Mouse (Mus musculus) gastrocnemius, postnatal 36 days (tissue): ENCODE data around the gene Krtap26-1. TPM values are rescaled to one million over a fixed set of nuclear protein-coding genes. Genes with fewer than 3 reads are reported as not detected.

Source experiments
- DNase-seq, 2 experiments: peaks; one replicate each; pipeline ENCODE4 v3.0.0; 2022
- intact Hi-C: fragments of 180-260 bp; cut with DNase I; formaldehyde crosslinking; loops from one replicate; pipeline ENCODE4 v1.15.1; 2025
- long read RNA-seq, 2 experiments: library from polyadenylated mRNA; stranded (forward); transcript quantifications; one replicate each; pipeline ENCODE4 v2.0.0; 2021
- total RNA-seq, 2 experiments: library from RNA; stranded (reverse); gene quantifications; 2 replicates each; pipeline ENCODE4 v1.2.3; 2021

Krtap26-1 gene
- total RNA-seq = not detected
- long read RNA-seq, experiment 1 = 0 reads
- long read RNA-seq, experiment 2 = 0 reads

DNA sequence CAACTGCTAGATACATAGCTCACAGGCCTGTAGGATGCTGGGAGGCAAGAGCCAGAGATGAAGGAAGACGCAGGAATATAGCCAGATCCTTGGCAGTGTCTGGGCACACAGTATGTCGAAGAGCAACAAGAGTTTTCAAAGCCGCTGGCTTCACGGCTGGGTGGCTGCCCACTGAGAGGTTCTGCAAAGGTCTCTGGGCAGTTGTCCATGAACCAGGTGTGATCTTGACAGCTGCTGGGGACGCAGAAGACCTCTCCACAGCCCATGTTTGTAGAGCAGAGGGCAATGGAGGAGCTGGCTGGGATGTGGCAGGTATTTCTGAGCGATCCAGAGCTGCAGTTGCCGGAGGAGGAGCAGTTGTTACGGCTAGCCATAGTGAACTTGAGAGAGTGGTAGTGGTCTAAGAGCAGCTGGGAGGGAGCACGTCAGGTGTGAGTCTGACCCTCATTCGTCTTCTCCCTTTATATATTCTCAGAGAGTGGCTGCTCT is at the start of gene Krtap26-1:
Krtap26-1 (minus strand) TSS at position 439 of the 489 bp plus-strand sequence.
- no peak for DNase-seq
- intact Hi-C loops = no loop called here

DNA sequence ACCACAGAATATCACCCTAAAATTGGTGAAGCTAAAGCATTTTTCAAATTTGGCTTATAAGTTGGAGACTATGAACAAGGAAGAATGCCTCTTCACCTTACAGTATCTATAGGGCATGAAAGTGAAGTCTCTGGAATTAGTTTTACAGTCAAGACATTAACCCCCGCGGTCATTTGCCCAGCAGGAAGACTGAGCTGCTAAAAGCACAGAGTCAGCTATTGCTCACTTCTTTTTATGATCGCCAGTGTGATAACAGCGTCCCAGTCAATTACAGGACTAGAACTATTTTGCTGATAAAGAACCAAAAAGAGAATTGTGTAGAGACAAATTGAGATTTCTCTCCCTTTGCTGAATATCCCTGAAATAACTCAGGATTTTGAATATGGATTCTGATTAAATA is 48.7 kb upstream of the Krtap26-1 start:
- intact Hi-C loops = no loop called here
- DNase-seq = no peak

DNA sequence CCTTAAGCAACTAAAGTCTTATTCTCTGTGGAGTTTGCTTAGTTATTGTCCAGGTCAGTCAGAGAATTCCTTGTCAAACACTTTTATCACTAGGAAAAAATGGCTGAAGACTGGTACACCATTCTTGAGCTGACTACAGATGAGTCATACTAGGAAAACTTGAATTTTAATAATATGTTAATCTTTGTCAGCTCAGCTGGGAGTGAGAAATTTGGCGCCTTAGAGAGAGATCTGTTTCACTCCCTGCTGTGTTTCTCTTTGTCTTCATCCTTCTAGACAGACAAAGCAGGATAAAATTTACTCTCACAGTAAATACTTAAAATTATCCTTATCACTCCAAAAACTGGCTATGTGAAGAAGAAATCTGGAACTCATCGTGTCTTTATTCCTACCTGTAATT is 33.7 kb upstream of the Krtap26-1 start:
- no peak for DNase-seq
- intact Hi-C loops = no loop called here

DNA sequence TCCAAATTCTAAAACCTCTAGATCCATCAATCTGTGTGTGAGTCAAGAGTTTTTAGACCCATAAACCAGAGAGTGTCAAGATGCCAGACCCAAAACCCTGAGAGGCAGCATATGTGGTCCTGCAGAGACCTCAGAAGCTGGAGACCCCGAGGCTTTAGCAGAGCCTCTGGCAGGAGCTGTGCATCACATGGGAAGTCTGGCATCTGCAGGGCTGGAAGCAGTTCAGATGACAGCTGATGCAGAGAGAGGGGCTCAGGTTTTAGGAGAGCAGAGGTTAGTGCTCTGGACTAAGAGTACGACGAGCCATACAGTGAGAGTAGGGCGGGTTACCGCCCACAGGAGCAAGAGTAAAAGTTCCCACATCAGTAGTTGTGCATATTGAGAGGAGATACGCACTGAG is 31.5 kb upstream of the Krtap26-1 start:
- no peak for DNase-seq
- intact Hi-C loops = no loop called here

DNA sequence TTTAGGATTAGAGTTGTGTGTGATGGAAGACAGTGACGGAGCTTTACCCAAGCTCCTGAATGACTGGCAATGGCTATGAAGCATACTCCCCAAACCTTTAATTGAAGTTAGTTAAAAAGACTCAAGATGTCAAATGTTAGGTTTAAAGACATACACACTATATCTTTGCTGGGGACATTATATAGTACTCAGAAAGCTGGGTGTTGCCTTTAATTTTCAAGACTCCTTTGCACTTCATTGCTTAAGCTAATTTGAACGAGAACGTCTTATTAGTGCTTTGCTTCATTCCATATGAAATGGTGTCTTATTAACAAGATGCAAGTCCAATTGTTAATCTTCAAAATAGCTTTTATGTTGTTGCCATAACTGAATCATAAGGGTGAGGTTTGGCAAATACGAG is 24.0 kb upstream of the Krtap26-1 start, which contains the start of gene Krtap27-1:
Krtap27-1 (minus strand) TSS at position 101 of the 400 bp plus-strand sequence.
- intact Hi-C loops = no loop called here
- DNase-seq = no peak

DNA sequence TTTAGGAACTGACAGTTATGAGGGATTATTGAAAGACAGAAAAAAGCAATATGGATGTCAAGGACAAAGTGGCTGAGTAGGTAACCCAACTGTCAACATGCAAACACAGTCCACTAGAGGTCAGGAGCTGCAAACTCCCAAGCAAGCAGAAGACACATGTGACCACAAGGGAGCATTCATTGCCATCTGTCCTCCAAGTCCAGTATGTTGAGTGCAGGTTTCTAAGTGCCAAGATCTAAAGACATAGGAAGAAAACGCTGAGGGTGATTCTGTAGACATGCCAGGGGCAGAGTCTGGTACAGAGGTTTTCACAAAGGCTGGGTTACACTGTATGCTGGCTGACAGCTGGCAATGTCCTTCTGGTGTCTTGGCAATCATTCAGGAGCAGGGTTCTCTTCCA is 9.8 kb upstream of the Krtap26-1 start:
- no peak for DNase-seq
- intact Hi-C loops = loop anchor here (5.0 kb wide), 2 partner anchors 165 to 195 kb away; partner anchors contain the start of gene Krtap15

DNA sequence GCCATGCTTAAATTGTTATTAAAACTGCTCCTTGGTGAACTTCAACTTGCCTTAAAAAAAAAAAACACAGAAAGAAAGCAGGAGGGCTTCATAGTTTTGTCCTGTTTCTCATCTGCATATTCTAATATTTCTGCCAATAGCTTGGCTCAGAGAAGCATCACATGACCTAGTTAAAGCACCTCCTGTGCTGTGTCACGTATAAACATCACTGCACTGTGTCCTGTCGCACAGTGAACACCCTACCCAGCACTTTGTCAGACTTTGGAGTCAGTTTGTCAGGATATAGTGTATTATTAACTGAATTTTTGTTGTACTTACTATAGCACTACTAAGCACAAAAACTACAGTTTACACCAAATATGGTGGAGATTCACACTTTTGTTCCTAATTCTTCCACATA is 4.4 kb upstream of the Krtap26-1 start:
- intact Hi-C loops = no loop called here

DNA sequence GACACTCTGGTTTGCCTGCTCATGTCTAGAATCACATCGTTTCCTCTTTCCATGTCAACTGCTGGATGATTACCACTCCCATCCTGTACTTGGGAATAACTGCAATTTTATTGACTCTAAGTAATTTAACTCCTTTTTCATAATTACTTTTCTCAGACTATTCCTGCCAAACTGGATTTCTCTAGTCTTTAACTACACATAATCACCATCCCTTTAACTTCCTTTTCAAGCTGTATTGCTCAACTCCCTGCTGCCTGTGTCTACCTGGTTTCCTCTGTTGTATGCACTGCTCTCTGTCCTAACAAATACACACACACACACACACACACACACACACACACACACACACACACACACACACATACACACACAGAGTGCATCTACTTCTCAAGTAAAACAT is 3.5 kb upstream of the Krtap26-1 start:
- DNase-seq = no peak
- intact Hi-C loops = no loop called here

More for the DNA sequence above, 4.4 kb upstream of the Krtap26-1 start:
- DNase-seq = no peak

DNA sequence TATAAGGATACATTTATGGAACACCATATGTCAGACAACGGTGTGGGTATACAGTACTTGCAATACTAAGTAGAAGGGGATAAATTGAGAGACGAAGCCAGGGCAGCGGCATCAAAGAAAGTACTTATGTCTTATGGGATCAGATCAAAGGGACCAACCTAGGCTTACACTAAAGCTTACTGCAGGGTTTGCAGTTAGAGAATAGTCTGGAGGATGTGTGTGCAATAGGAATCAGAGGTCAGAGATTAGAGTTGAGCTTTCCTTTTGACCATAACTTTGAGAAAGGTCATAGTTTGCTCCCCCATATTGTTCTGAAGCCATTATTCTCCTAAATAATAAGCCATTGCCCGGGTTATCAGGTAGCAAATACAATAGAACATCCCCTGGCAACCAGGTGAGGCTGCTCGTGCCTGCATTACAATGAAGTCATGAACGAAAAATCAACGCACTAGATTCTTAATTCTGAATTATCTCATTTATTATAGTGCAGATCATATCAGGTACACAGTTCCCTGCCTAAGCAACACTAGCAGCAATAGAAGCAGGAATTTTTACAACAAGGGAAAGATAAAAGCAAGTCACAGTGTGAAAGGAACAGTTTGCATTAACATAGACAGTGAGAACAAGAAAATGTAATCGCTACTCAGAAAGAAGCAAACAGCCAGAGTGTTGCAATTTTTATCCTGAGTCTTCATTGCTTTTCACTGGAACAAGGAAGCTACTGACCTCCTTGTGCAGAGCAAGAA is 1.1 kb downstream of the Krtap26-1 start:
- no peak for DNase-seq
- intact Hi-C loops = no loop called here

DNA sequence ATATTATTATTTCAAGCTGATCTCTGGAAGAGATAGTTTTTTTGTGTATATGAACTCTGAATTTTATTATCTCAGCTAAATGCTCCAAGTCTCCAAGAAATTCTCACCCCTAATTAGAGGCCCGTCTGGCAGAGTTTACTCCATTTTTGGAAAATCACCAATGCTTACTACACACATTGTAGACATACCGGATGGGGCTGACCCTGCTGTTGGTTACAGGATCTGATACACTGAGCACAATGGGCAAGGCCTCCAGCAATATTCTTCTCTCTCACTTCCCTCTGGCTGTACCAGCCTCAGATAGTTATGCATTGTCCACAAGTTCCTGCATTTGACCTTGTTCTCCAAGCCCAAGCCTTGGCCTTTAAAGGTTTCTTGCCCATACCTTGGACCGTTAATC is 7.5 kb downstream of the Krtap26-1 start:
- intact Hi-C loops = no loop called here
- no peak for DNase-seq

DNA sequence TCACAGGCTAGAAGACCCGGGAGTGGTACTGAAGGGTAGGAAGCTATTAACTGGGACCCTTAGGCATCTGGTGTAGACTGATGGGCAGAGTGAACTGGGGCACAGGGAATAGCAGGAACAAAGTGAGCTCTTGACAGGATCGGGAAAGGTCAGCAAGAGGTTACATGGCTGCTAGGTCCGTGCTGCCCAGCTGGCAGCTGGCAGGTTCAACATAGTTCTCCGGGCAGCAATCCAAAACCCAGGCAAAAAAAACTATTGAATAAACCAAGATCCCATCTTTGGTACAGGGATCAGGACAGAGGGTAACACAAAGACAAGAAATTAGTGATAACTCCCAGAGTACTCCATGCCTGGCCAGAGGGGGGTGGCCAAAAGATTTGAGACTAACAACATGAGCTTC is 12.5 kb downstream of the Krtap26-1 start:
- intact Hi-C loops = no loop called here

DNA sequence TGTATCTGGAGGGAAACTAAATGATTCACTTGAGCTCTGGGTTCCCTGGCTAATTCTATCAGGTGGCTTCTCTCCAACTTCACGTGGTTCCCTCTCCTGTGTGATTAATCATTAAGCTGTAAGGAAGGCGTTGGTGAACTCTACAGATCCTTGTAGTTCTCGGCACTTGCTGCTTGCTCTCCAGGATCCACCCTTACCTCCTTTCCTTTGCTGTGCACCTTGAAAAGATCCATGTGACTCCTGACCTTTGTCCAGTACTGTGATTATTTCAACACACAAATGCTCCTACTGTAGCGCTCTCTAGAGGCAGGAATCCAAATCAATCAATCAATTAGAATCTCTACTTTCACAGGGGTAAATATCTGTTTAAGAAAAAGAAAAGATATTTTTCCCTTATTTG is 16.1 kb downstream of the Krtap26-1 start:
- intact Hi-C loops = no loop called here
- DNase-seq = no peak

More for the DNA sequence above, 12.5 kb downstream of the Krtap26-1 start:
- no peak for DNase-seq

DNA sequence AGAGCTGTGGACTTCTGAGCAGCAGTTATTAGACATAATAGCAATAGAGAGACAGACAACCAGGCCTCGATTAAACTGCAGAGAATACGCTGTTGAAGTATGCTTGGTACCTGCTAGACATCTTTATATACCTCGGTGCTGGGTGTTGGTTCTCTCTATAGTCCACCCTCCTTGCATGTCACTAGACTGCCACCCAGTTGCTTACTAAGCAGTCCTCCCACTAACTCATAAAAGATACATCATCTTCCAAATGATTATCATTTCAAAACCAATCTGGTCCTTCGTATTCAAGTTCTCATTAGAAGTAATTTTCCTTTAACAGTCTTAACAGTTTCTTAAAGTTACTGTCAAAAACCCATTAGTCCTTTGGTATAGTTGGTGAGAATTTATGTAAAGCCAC is 20.0 kb downstream of the Krtap26-1 start, which contains the start of gene 2310079G19Rik:
2310079G19Rik (minus strand) TSS at position 101 of the 400 bp plus-strand sequence.
- DNase-seq = no peak
- intact Hi-C loops = no loop called here

DNA sequence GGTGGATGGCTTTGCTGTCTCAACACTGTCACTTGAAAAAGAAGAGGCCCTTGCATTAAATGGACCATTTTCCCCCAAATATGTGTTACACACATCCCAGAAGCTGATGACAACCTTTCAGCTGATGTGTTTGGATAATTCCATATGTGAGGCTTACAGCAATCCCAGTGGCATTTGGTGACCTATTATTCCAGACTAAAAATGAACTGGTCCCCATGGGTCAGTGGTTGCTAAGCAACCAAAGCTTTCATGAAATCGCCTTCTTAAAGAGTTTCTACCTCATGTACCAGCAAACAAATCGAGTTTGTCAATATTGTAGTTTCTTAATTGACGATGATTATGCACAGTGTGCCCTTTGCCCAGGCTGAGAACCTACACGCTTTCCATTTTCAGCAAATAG is 34.9 kb downstream of the Krtap26-1 start:
- no peak for DNase-seq
- intact Hi-C loops = no loop called here

DNA sequence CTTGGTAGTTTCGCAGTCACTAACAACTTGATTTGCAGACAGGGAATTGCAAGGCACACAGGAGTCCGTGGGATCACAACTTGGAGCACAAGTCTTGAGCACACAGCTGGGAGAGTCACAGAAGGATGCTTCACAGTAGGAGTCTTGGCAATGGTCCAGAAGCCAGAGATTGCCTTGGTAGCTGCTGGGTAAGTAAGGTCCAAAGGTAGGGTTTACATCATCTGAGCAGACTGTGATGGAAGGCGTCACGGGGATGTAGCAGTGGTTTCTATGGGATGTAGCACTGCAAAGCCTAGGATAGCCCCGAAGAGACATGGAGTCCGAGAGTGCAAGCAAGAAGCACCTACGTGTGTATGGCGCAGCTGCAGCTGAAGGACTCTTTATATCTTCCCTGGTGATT is 35.7 kb downstream of the Krtap26-1 start, which contains the start of gene Krtap24-1:
Krtap24-1 (minus strand) TSS at position 358 of the 400 bp plus-strand sequence.
- peak in 1 of 2 experiments; percentile 10 for DNase-seq
- intact Hi-C loops = no loop called here

DNA sequence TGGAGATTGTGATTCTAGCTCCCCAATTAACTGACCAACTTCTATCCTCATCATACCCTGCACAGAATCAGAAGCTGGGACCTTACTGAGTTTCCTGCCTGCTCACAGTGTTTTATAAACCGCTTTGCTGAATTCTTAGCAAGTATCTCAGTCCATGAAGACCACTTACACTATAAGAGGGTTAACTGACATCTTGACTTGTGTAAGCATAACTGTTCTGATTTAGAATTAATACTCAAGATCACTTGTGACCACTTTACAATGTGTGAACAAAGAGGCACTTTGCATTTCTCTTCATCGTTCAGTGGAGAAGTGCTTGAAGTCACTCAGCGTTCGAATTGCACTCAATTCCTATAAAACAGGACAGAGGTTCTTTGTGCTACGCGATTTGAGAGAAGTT is 43.0 kb downstream of the Krtap26-1 start:
- no peak for DNase-seq
- intact Hi-C loops = no loop called here

DNA sequence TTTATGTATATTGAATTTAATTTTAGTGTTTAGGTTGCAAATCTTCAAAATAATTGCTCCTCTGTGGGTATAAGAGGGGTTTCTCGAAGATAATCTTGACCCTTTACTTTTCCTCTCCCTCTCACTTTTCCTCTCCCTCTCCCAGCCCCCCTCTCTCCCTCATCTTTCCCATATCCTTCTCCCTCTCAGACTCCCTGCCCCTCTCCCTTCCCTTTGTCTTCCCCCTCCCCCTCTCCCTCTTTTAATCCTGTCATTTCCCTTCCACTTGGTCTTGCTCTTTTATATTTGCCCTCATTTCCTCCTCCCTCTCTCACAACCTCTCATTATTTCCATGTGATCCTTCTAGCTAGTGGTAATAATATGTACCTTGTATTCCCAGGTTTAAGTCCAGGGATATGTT is 45.1 kb downstream of the Krtap26-1 start:
- intact Hi-C loops = no loop called here
- DNase-seq = no peak

DNA sequence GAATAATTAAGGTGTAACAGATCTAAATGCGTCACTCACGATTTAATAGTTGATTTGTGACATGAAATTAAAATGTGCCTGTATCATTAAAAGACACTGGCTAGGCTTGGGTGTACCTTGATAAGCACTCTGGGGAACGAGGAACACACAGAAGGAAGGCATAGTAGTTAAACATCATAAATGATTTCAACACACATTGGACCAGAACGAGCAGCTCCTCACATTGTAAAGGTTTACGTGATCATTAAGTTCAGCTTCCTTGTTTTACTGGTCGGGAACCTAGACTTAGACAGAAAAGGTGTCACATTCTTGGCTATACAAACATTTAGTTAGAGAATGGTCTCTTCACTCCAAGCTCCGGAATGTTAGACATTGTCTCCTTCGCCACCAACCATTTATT is 47.3 kb downstream of the Krtap26-1 start:
- no peak for DNase-seq
- intact Hi-C loops = no loop called here

DNA sequence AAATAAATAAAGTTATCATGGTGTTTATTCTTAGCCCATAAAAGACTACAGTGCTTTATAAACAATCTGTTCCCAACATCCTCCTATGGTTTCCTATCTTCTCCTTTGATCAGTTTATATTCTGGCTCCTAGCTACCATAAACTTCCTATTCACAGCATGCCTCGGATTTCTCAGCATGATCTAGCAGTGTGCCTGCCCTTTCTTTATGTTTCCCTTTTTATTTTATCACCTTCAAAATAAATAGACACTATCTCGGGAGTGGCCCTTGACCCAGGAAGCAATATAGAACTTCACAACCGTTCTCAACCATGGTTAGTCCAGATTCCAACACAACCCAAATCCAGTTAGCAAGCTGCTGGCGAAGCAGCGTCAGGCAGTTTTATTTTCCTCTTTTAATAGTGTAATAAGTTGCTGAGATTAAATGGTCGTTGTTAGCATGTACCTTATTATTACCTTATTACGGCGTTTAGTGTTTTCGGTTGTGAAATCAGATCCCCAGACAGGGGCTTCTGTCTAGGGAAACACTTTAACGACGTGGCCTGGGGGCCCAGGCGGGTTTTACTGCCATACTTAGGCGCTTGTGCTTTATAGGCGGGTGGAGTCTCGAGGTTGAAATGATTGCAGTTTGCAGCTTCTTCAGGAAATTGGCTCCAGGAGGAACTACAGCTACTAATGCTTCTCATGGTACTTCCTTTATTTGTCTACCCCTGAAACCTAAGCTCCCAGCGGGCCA is 47.9 kb downstream of the Krtap26-1 start:
- intact Hi-C loops = no loop called here
- DNase-seq = no peak
